Mouse (Mus musculus) kidney, embryonic 16.5 days (tissue): ENCODE data around the gene Ift27. TPM values are rescaled to one million over a fixed set of nuclear protein-coding genes. Genes with fewer than 3 reads are reported as not detected.

ENCODE experiments used
- ATAC-seq: fragments of 200-750 bp; cut with Nextera tagmentation; 2 replicates; pipeline ENCODE4 v1.8.0; 2017; ENCODE audit warnings: moderate TSS enrichment; ENCODE audit not compliant: low FRiP score, low TSS enrichment
- H3K27ac ChIP-seq: fragments of 300-500 bp; sonication (generic); 2 replicates; pipeline ENCODE4 v1.5.1; 2014; ENCODE audit warnings: low read length
- H3K27me3 ChIP-seq: fragments of 300-500 bp; sonication (generic); 2 replicates; pipeline ENCODE4 v1.6.1; 2014; ENCODE audit warnings: low read length, control low read depth, mixed read lengths; ENCODE audit not compliant: insufficient read depth
- H3K36me3 ChIP-seq: fragments of 300-500 bp; sonication (generic); 2 replicates; pipeline ENCODE4 v1.6.1; 2014; ENCODE audit warnings: low read length, control low read depth, mixed read lengths; ENCODE audit not compliant: insufficient read depth
- H3K4me1 ChIP-seq: fragments of 300-500 bp; sonication (generic); 2 replicates; pipeline ENCODE4 v1.6.1; 2014; ENCODE audit warnings: low read length, control low read depth, mixed read lengths; ENCODE audit not compliant: insufficient read depth
- H3K4me2 ChIP-seq: fragments of 300-500 bp; sonication (generic); replicated peaks from 2 replicates; pipeline ENCODE4 v1.6.1; 2014; ENCODE audit warnings: low read depth, low read length
- H3K4me3 ChIP-seq: fragments of 300-500 bp; sonication (generic); 2 replicates; pipeline ENCODE4 v1.5.1; 2014; ENCODE audit warnings: mild to moderate bottlenecking, low read length
- H3K9ac ChIP-seq: fragments of 300-500 bp; sonication (generic); replicated peaks from 2 replicates; pipeline ENCODE4 v1.6.1; 2014; ENCODE audit warnings: low read length
- H3K9me3 ChIP-seq: fragments of 300-500 bp; sonication (generic); 2 replicates; pipeline ENCODE4 v1.6.1; 2016; ENCODE audit warnings: low read length, control low read depth
- WGBS: fragments of 180-500 bp; shearing (Covaris S2); extraction: QIAGEN DNeasy Blood & Tissue Kit; methylation state at CpG from one replicate; pipeline ENCODE4 v1.1.7; 2014; 5-methylcytosine and 5-hydroxymethylcytosine counted together
- polyA plus RNA-seq: library from polyadenylated mRNA; unstranded; fragments of >200 nt; fragmentation: Nextera tagmentation; extraction: Ambion mirVana; gene quantifications from 2 replicates; pipeline ENCODE4 v1.2.1, GENCODE M21; 2015

The Ift27 gene
- polyA plus RNA-seq, 1 experiment from 2014 or later = 83.7 TPM

GRCm38 (mm10) chr15:78172899-78173817 lies 749 bp downstream of the Ift27 start:
- Histone ChIP-seq H3K4me2 (peak overlapping the region; percentile 77), H3K4me3 (peak overlapping the region; percentile 70), H3K27me3 (no peaks in the 10 kb centered on the region), H3K9me3 (no peaks in the 10 kb centered on the region), H3K9ac (peak overlapping the region; percentile 72), H3K27ac (no peak overlapping the region; the same call in 1 of the 2 replicates), H3K36me3 (no peaks in the 10 kb centered on the region), H3K4me1 (peaks cover 14% of the 10 kb centered on the region)
- WGBS = 25% methylated on average over 26 of the region's 26 CpGs
- ATAC-seq = no peak; the same call in 1 of the 2 replicates

- no peak for ATAC-seq
- Histone ChIP-seq H3K27me3 (no peaks in the 10 kb centered on the region), H3K27ac (no peak overlapping the region), H3K36me3 (no peaks in the 10 kb centered on the region), H3K9ac (no peak overlapping the region), H3K4me3 (no peak overlapping the region), H3K9me3 (no peaks in the 10 kb centered on the region), H3K4me2 (no peak overlapping the region; the same call in 1 of the 2 replicates), H3K4me1 (peaks cover 14% of the 10 kb centered on the region)
- WGBS = 81% methylated on average over 11 of the region's 11 CpGs
Measured at GRCm38 (mm10) chr15:78172256-78172898, 1.5 kb downstream of the Ift27 start.

- 96% methylated on average over 10 of the region's 10 CpGs for WGBS
- Histone ChIP-seq H3K4me2 (no peak overlapping the region), H3K36me3 (no peaks in the 10 kb centered on the region), H3K4me3 (no peak overlapping the region), H3K4me1 (peaks cover 14% of the 10 kb centered on the region), H3K9me3 (no peaks in the 10 kb centered on the region), H3K27ac (no peak overlapping the region), H3K27me3 (no peaks in the 10 kb centered on the region), H3K9ac (no peak overlapping the region)
- ATAC-seq = no peak
Measured at GRCm38 (mm10) chr15:78171651-78172050, 2.3 kb downstream of the Ift27 start.

- no peaks in the 10 kb centered on the region for H3K9me3 ChIP-seq
- H3K27ac ChIP-seq = no peak overlapping the region
- no peak overlapping the region for H3K4me3 ChIP-seq
- no peak overlapping the region for H3K4me2 ChIP-seq
- 87% methylated on average over 15 of the region's 15 CpGs for WGBS
- no peak for ATAC-seq
- no peaks in the 10 kb centered on the region for H3K27me3 ChIP-seq
- peaks cover 14% of the 10 kb centered on the region for H3K4me1 ChIP-seq
- H3K9ac ChIP-seq = no peak overlapping the region
- no peaks in the 10 kb centered on the region for H3K36me3 ChIP-seq
Measured at GRCm38 (mm10) chr15:78170708-78171107, 3.2 kb downstream of the Ift27 start.

GRCm38 (mm10) chr15:78169566-78169965 lies 4.3 kb downstream of the Ift27 start:
- WGBS = 87% methylated on average over 11 of the region's 11 CpGs
- peaks cover 10% of the 10 kb centered on the region for H3K4me1 ChIP-seq
- no peaks in the 10 kb centered on the region for H3K27me3 ChIP-seq
- no peak overlapping the region for H3K9ac ChIP-seq
- H3K4me3 ChIP-seq = no peak overlapping the region
- no peak for ATAC-seq
- no peaks in the 10 kb centered on the region for H3K36me3 ChIP-seq
- H3K27ac ChIP-seq = no peak overlapping the region
- H3K4me2 ChIP-seq = no peak overlapping the region
- no peaks in the 10 kb centered on the region for H3K9me3 ChIP-seq

GRCm38 (mm10) chr15:78165292-78165691 lies 8.6 kb downstream of the Ift27 start:
- no peak for ATAC-seq
- Histone ChIP-seq H3K4me3 (no peak overlapping the region), H3K4me1 (no peaks in the 10 kb centered on the region), H3K4me2 (no peak overlapping the region), H3K27ac (no peak overlapping the region), H3K36me3 (peaks cover 6% of the 10 kb centered on the region), H3K27me3 (no peaks in the 10 kb centered on the region), H3K9me3 (no peaks in the 10 kb centered on the region), H3K9ac (no peak overlapping the region)
- WGBS = 86% methylated on average over 4 of the region's 4 CpGs

GRCm38 (mm10) chr15:78164466-78164865 lies 9.4 kb downstream of the Ift27 start:
- Histone ChIP-seq H3K9ac (no peak overlapping the region), H3K4me2 (no peak overlapping the region), H3K27ac (no peak overlapping the region), H3K36me3 (peaks cover 6% of the 10 kb centered on the region), H3K9me3 (no peaks in the 10 kb centered on the region), H3K4me3 (no peak overlapping the region), H3K27me3 (no peaks in the 10 kb centered on the region), H3K4me1 (no peaks in the 10 kb centered on the region)
- no peak for ATAC-seq
- WGBS = 87% methylated on average over 11 of the region's 11 CpGs

GRCm38 (mm10) chr15:78161946-78162345 lies 12.0 kb downstream of the Ift27 start:
- Histone ChIP-seq H3K4me1 (no peaks in the 10 kb centered on the region), H3K4me3 (no peak overlapping the region), H3K36me3 (peaks cover 8% of the 10 kb centered on the region), H3K27ac (no peak overlapping the region), H3K27me3 (no peaks in the 10 kb centered on the region), H3K9me3 (no peaks in the 10 kb centered on the region), H3K4me2 (no peak overlapping the region), H3K9ac (no peak overlapping the region)
- no peak for ATAC-seq
- 64% methylated on average over 9 of the region's 9 CpGs for WGBS

GRCm38 (mm10) chr15:78158335-78158734 lies 15.6 kb downstream of the Ift27 start:
- no peak for ATAC-seq

GRCm38 (mm10) chr15:78157824-78158223 lies 16.1 kb downstream of the Ift27 start:
- no peak overlapping the region for H3K4me3 ChIP-seq
- H3K4me2 ChIP-seq = no peak overlapping the region
- H3K36me3 ChIP-seq = 0 out of 2 replicates have a peak, but pooled peaks cover 2% of the 10 kb centered on the region
- no peak overlapping the region for H3K9ac ChIP-seq
- no peaks in the 10 kb centered on the region for H3K27me3 ChIP-seq
- no peak for ATAC-seq
- H3K27ac ChIP-seq = no peak overlapping the region
- H3K9me3 ChIP-seq = no peaks in the 10 kb centered on the region
- H3K4me1 ChIP-seq = no peaks in the 10 kb centered on the region
- WGBS = 82% methylated on average over 4 of the region's 4 CpGs

More at GRCm38 (mm10) chr15:78158335-78158734, 15.6 kb downstream of the Ift27 start:
- Histone ChIP-seq H3K9ac (no peak overlapping the region), H3K27ac (no peak overlapping the region), H3K9me3 (no peaks in the 10 kb centered on the region), H3K36me3 (0 out of 2 replicates have a peak, but pooled peaks cover 2% of the 10 kb centered on the region), H3K4me1 (no peaks in the 10 kb centered on the region), H3K27me3 (no peaks in the 10 kb centered on the region), H3K4me3 (no peak overlapping the region), H3K4me2 (no peak overlapping the region)
- 80% methylated on average over 5 of the region's 5 CpGs for WGBS
